Mouse (Mus musculus) MEL (cell line): ENCODE measurements around the gene Ehmt2. TPM values are rescaled to one million over a fixed set of nuclear protein-coding genes. Genes with fewer than 3 reads are reported as not detected.
A peak's percentile ranks its signal among the peaks of the same experiment; 100 is the strongest.

Experiments
- DNase-seq: peaks from one replicate; pipeline ENCODE4 v3.0.0; 2011; ENCODE audit warnings: low read depth, low spot score
- H3K27ac ChIP-seq: 2 replicates; pipeline ENCODE4 v1.5.1; 2012; ENCODE audit warnings: low read depth, mild to moderate bottlenecking, control low read depth, low read length, moderate library complexity; ENCODE audit not compliant: control insufficient read depth
- H3K27me3 ChIP-seq, 2 experiments: fragments of 150-350 bp in 1 of 2; sonication (generic) in 1 of 2; 2 replicates each; pipeline ENCODE4 v1.6.1; 2012; ENCODE audit warnings: low read length in 2 of 2, mild to moderate bottlenecking in 2 of 2, improper control_type of control experiment in 1 of 2, moderate library complexity in 1 of 2; ENCODE audit not compliant: insufficient read depth in 2 of 2, control insufficient read depth in 1 of 2
- H3K36me3 ChIP-seq, 2 experiments: 2 replicates each; pipeline ENCODE4 v1.6.1; 2012 to 2014; ENCODE audit warnings: low read length in 2 of 2, improper control_type of control experiment in 1 of 2, inconsistent platforms in 1 of 2, mild to moderate bottlenecking in 1 of 2; ENCODE audit not compliant: insufficient read depth in 2 of 2, control insufficient read depth in 1 of 2
- H3K4me1 ChIP-seq, 2 experiments: fragments of 150-350 bp in 1 of 2; sonication (generic) in 1 of 2; 2 replicates each; pipeline ENCODE4 v1.6.1; 2012; ENCODE audit warnings: low read length in 2 of 2, improper control_type of control experiment in 1 of 2, mild to moderate bottlenecking in 1 of 2; ENCODE audit not compliant: insufficient read depth in 2 of 2, control insufficient read depth in 1 of 2
- H3K4me3 ChIP-seq, 2 experiments: fragments of 150-350 bp in 1 of 2; sonication (generic) in 1 of 2; 2 replicates each; pipeline ENCODE4 v1.5.1; 2012; ENCODE audit warnings: low read depth in 2 of 2, low read length in 2 of 2, mild to moderate bottlenecking in 2 of 2, moderate library complexity in 2 of 2, control low read depth in 1 of 2, improper control_type of control experiment in 1 of 2; ENCODE audit not compliant: control insufficient read depth in 1 of 2, insufficient read depth in 1 of 2
- H3K79me2 ChIP-seq: 2 replicates; pipeline ENCODE4 v1.6.1; 2012; ENCODE audit warnings: mild to moderate bottlenecking, low read length, moderate library complexity; ENCODE audit not compliant: control insufficient read depth, poor library complexity, insufficient read depth
- H3K9ac ChIP-seq: 2 replicates; pipeline ENCODE4 v1.6.1; 2012; ENCODE audit warnings: low read depth, mild to moderate bottlenecking, control low read depth, low read length, moderate library complexity; ENCODE audit not compliant: control insufficient read depth, poor library complexity, severe bottlenecking
- H3K9me3 ChIP-seq: fragments of 150-350 bp; sonication (generic); replicated peaks from 2 replicates; pipeline ENCODE4 v1.6.1; 2012; ENCODE audit warnings: mild to moderate bottlenecking, low read length, improper control_type of control experiment, moderate library complexity; ENCODE audit not compliant: insufficient read depth
- BHLHE40 ChIP-seq: IDR thresholded peaks from 2 replicates; pipeline ENCODE4 v1.6.1; 2012; ENCODE audit warnings: low read depth, mild to moderate bottlenecking, inconsistent platforms, low read length, improper control_type of control experiment, borderline replicate concordance
- CHD2 ChIP-seq: IDR thresholded peaks from 2 replicates; pipeline ENCODE4 v1.6.1; 2011; ENCODE audit warnings: low read length, improper control_type of control experiment
- E2F4 ChIP-seq: IDR thresholded peaks from 2 replicates; pipeline ENCODE4 v1.6.1; 2011; ENCODE audit warnings: low read depth, low read length, improper control_type of control experiment, borderline replicate concordance
- ELF1 ChIP-seq: IDR thresholded peaks from 2 replicates; pipeline ENCODE4 v1.6.1; 2014; ENCODE audit warnings: low read depth, mild to moderate bottlenecking, inconsistent platforms, low read length, improper control_type of control experiment, moderate library complexity
- EP300 ChIP-seq, 2 experiments: IDR thresholded peaks; 2 replicates each; pipeline ENCODE4 v1.6.1; 2011; ENCODE audit warnings: improper control_type of control experiment in 2 of 2, low read length in 2 of 2, low read depth in 1 of 2, mild to moderate bottlenecking in 1 of 2
- ETS1 ChIP-seq: IDR thresholded peaks from 2 replicates; pipeline ENCODE4 v1.6.1; 2012; ENCODE audit warnings: low read depth, mild to moderate bottlenecking, inconsistent platforms, low read length, improper control_type of control experiment, moderate library complexity
- HCFC1 ChIP-seq: IDR thresholded peaks from 2 replicates; pipeline ENCODE4 v1.6.1; 2012; ENCODE audit warnings: low read depth, mild to moderate bottlenecking, inconsistent platforms, low read length, improper control_type of control experiment, moderate library complexity
- JUND ChIP-seq: IDR thresholded peaks from 2 replicates; pipeline ENCODE4 v1.6.1; 2011; ENCODE audit warnings: low read depth, mild to moderate bottlenecking, improper control_type of control experiment, low read length
- KAT2A ChIP-seq: conservative IDR thresholded peaks from 2 replicates; pipeline ENCODE4 v1.6.1; 2012; ENCODE audit warnings: low read depth, low read length, improper control_type of control experiment, inconsistent platforms
- MAFK ChIP-seq: IDR thresholded peaks from 2 replicates; pipeline ENCODE4 v1.6.1; 2011; ENCODE audit warnings: low read depth, mild to moderate bottlenecking, low read length, improper control_type of control experiment, borderline replicate concordance
- MAX ChIP-seq: IDR thresholded peaks from 2 replicates; pipeline ENCODE4 v1.6.1; 2011; ENCODE audit warnings: low read length, improper control_type of control experiment
- MAZ ChIP-seq: IDR thresholded peaks from 2 replicates; pipeline ENCODE4 v1.6.1; 2012; ENCODE audit warnings: low read depth, mild to moderate bottlenecking, inconsistent platforms, low read length, improper control_type of control experiment
- MEF2A ChIP-seq: IDR thresholded peaks from 2 replicates; pipeline ENCODE4 v1.6.1; 2014; ENCODE audit warnings: low read depth, mild to moderate bottlenecking, inconsistent platforms, low read length, improper control_type of control experiment; ENCODE audit not compliant: poor library complexity, insufficient replicate concordance, severe bottlenecking; ENCODE audit errors: extremely low read depth
- MXI1 ChIP-seq: IDR thresholded peaks from 2 replicates; pipeline ENCODE4 v1.6.1; 2011; ENCODE audit warnings: mild to moderate bottlenecking, low read depth, low read length, improper control_type of control experiment
- MYB ChIP-seq: IDR thresholded peaks from 2 replicates; pipeline ENCODE4 v1.6.1; 2011; ENCODE audit warnings: mild to moderate bottlenecking, low read depth, low read length, improper control_type of control experiment
- MYC ChIP-seq: IDR thresholded peaks from 2 replicates; pipeline ENCODE4 v1.6.1; 2011; ENCODE audit warnings: low read depth, mild to moderate bottlenecking, low read length, improper control_type of control experiment, moderate library complexity
- NELFE ChIP-seq: IDR thresholded peaks from 2 replicates; pipeline ENCODE4 v1.6.1; 2011; ENCODE audit warnings: low read depth, low read length, improper control_type of control experiment
- NRF1 ChIP-seq: IDR thresholded peaks from 2 replicates; pipeline ENCODE4 v1.6.1; 2014; ENCODE audit warnings: low read depth, mild to moderate bottlenecking, inconsistent platforms, low read length, improper control_type of control experiment, moderate library complexity; ENCODE audit not compliant: poor library complexity, insufficient read depth, severe bottlenecking
- POLR2A ChIP-seq, 2 experiments: IDR thresholded peaks; 2 replicates each; pipeline ENCODE4 v1.6.1; 2011 to 2012; ENCODE audit warnings: low read length in 2 of 2, mild to moderate bottlenecking in 2 of 2, control low read depth in 1 of 2, improper control_type of control experiment in 1 of 2, low read depth in 1 of 2, moderate library complexity in 1 of 2; ENCODE audit not compliant: control insufficient read depth in 1 of 2, insufficient read depth in 1 of 2, poor library complexity in 1 of 2
- POLR2AphosphoS2 ChIP-seq: IDR thresholded peaks from 2 replicates; pipeline ENCODE4 v1.6.1; 2011; ENCODE audit warnings: low read length, improper control_type of control experiment
- RAD21 ChIP-seq: IDR thresholded peaks from 2 replicates; pipeline ENCODE4 v1.6.1; 2011; ENCODE audit warnings: mild to moderate bottlenecking, low read depth, low read length, improper control_type of control experiment
- RCOR1 ChIP-seq: IDR thresholded peaks from 2 replicates; pipeline ENCODE4 v1.6.1; 2012; ENCODE audit warnings: low read depth, mild to moderate bottlenecking, inconsistent platforms, low read length, improper control_type of control experiment
- SIN3A ChIP-seq: IDR thresholded peaks from 2 replicates; pipeline ENCODE4 v1.6.1; 2012; ENCODE audit warnings: low read length, improper control_type of control experiment, inconsistent platforms
- SMC3 ChIP-seq: IDR thresholded peaks from 2 replicates; pipeline ENCODE4 v1.6.1; 2011; ENCODE audit warnings: low read depth, low read length, improper control_type of control experiment
- TBP ChIP-seq: IDR thresholded peaks from 2 replicates; pipeline ENCODE4 v1.8.0; 2011; ENCODE audit warnings: low read depth, low read length, improper control_type of control experiment
- TCF12 ChIP-seq: IDR thresholded peaks from 2 replicates; pipeline ENCODE4 v1.6.1; 2014; ENCODE audit warnings: low read depth, mild to moderate bottlenecking, inconsistent platforms, low read length, improper control_type of control experiment, moderate library complexity
- UBTF ChIP-seq: IDR thresholded peaks from 2 replicates; pipeline ENCODE4 v1.6.1; 2012; ENCODE audit warnings: low read depth, mild to moderate bottlenecking, inconsistent platforms, low read length, improper control_type of control experiment, moderate library complexity, borderline replicate concordance; ENCODE audit not compliant: insufficient read depth
- ZKSCAN1 ChIP-seq: IDR thresholded peaks from 2 replicates; pipeline ENCODE4 v1.6.1; 2012; ENCODE audit warnings: low read depth, mild to moderate bottlenecking, inconsistent platforms, low read length, improper control_type of control experiment, moderate library complexity
- ZNF384 ChIP-seq: IDR thresholded peaks from 2 replicates; pipeline ENCODE4 v1.6.1; 2012; ENCODE audit warnings: low read depth, mild to moderate bottlenecking, inconsistent platforms, low read length, improper control_type of control experiment
- polyA plus RNA-seq, 2 experiments: library from polyadenylated mRNA; stranded (reverse) in 1 of 2; unstranded in 1 of 2; fragments of >175 nt in 1 of 2; fragments of >200 nt in 1 of 2; gene quantifications; 2 replicates each; pipeline versions ENCODE4 v1.2.1 to v1.2.4; 2012; ENCODE audit warnings: low replicate concordance in 2 of 2, low read depth in 1 of 2; ENCODE audit not compliant: insufficient read length in 2 of 2, insufficient read depth in 1 of 2, missing spikeins in 1 of 2
- total RNA-seq: library from RNA; depleted of rRNA; stranded (reverse); fragments of 300-350 nt; gene quantifications from 2 replicates; pipeline ENCODE4 v1.2.3, GENCODE M21; 2012

The Ehmt2 gene
- total and polyA plus RNA-seq, 3 experiments: 66.6 to 113 TPM; not detected in 1

DNA sequence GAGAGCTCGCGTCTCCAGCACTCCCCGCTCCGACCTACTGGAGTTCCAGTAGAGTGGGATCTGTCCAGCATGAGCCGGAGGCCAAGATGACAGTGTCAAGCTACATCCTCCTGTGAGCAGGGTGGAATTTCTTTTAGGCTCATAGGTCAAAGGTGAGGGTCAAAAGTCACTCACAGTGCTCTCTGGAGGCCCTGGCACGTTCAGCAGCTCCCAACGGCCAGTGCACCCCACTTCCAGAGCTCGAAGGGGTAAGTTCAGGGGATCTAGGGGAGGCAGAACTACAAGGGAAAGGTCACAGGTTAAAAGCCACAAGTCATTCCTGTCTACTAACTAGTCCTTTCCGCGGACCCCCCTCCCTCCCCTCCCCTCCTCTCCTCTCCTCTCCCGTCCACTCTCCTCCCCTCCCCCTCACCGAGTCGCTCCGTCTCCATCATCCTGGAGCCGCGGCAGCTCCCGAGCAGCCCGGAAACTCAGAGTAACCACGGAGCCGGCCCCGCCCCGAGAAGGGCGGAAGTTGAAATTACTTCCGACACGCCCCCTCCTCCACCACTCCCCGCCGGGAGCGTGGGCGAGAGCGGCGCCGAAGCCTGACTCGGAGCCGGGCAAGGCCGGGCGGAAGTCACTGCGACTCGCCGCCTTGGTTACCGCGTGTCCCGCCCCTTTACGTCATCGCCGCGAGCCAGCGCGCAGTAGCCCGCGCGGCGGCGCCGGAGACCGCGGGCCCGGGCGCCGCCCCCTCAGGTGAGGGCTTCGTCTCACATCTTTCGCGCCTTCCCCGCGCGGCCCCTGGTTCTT, 48.4 kb upstream of the Ehmt2 start, which contains the start of the genes Skiv2l and Nelfe:
Skiv2l (minus strand) TSS at position 489 of the 795 bp plus-strand sequence.
Nelfe (plus strand) TSS at position 670 of the 795 bp plus-strand sequence.
- TF ChIP-seq TBP (0 out of 2 replicates have a peak, but pooled peaks have one; percentile 4), RAD21 (no peak), MXI1 (peak; percentile 97), SIN3A (peak; percentile 99), E2F4 (peak; percentile 83; the same call in 1 of the 2 replicates), ZKSCAN1 (no peak), ZNF384 (no peak), NELFE (peak; percentile 68), KAT2A (peak; percentile 88; the same call in 1 of the 2 replicates), RCOR1 (no peak), MEF2A (0 out of 2 replicates have a peak, but pooled peaks have one; percentile 37), CHD2 (peak; percentile 50), POLR2A (IDR thresholded peaks at IDR 0.05; ENCODE audit: control insufficient read depth in 1 of 2, insufficient read depth in 1 of 2, low read depth in 1 of 2, low read length in 2 of 2, poor library complexity in 1 of 2) (peak; percentile 46 to 70; a peak in 2 of 4 replicates), EP300 (IDR thresholded peaks at IDR 0.05; ENCODE audit: low read depth in 1 of 2, low read length in 2 of 2) (no peak), SMC3 (no peak), ELF1 (peak; percentile 100), MAFK (no peak), MYB (no peak), JUND (no peak), HCFC1 (peak; percentile 96), POLR2AphosphoS2 (peak; percentile 45; the same call in 1 of the 2 replicates), NRF1 (peak; percentile 70), MAZ (peak; percentile 75; the same call in 1 of the 2 replicates), UBTF (peak; percentile 72; the same call in 1 of the 2 replicates), TCF12 (peak; percentile 52; the same call in 1 of the 2 replicates), ETS1 (peak; percentile 51; the same call in 1 of the 2 replicates), BHLHE40 (no peak), MYC (peak; percentile 44; the same call in 1 of the 2 replicates), MAX (peak; percentile 81)
- Histone ChIP-seq H3K4me3 (peak within 1 kb of the TSS; percentile 72 to 80), H3K9ac (peak within 1 kb of the TSS; percentile 86), H3K79me2 (peaks cover 15% of the 10 kb centered on the region), H3K27me3 (no peaks in the 10 kb centered on the region), H3K9me3 (no peaks in the 10 kb centered on the region), H3K4me1 (peaks cover 0 to 3% of the 10 kb centered on the region in 2 experiments; a peak in 2 of 4 replicates), H3K36me3 (peaks cover 1 to 5% of the 10 kb centered on the region in 2 experiments), H3K27ac (peak within 1 kb of the TSS; percentile 34; the same call in 1 of the 2 replicates)
- DNase-seq: peak; percentile 98
